Mouse (Mus musculus): ENCODE results near the gene Akap6. TPM values are rescaled to one million over a fixed set of nuclear protein-coding genes. Genes with fewer than 3 reads are reported as not detected.

The Akap6 gene
- total RNA-seq, 2 experiments from 2014 or later = 50.8 to 56.3 TPM

- peak; percentile 67 for DNase-seq
These were observed 343.6 kb downstream of the Akap6 start for GRCm38 (mm10) chr12:53042739-53043138.

GRCm38 (mm10) chr12:53057606-53058005 lies 358.4 kb downstream of the Akap6 start:
- DNase-seq = no peak

GRCm38 (mm10) chr12:53060903-53061302 lies 361.7 kb downstream of the Akap6 start:
- DNase-seq = no peak

GRCm38 (mm10) chr12:53061466-53062124 lies 362.4 kb downstream of the Akap6 start:
- no peak for DNase-seq

- DNase-seq = no peak
These were observed 363.8 kb downstream of the Akap6 start for GRCm38 (mm10) chr12:53063003-53063402.

- no peak for DNase-seq
These were observed 365.1 kb downstream of the Akap6 start for GRCm38 (mm10) chr12:53064241-53064760.

GRCm38 (mm10) chr12:53065031-53065785 lies 366.0 kb downstream of the Akap6 start:
- no peak for DNase-seq

- no peak for DNase-seq
These were observed 367.1 kb downstream of the Akap6 start for GRCm38 (mm10) chr12:53066321-53066720.

GRCm38 (mm10) chr12:53070907-53071306 lies 371.7 kb downstream of the Akap6 start:
- DNase-seq = no peak

GRCm38 (mm10) chr12:53076595-53077400 lies 377.6 kb downstream of the Akap6 start:
- DNase-seq = no peak

- no peak for DNase-seq
These were observed 386.6 kb downstream of the Akap6 start for GRCm38 (mm10) chr12:53085789-53086188.

GRCm38 (mm10) chr12:53112276-53112675 lies 413.1 kb downstream of the Akap6 start:
- DNase-seq = no peak

GRCm38 (mm10) chr12:53119352-53119751 lies 420.2 kb downstream of the Akap6 start:
- no peak for DNase-seq

- peak; percentile 21 for DNase-seq
These were observed 424.9 kb downstream of the Akap6 start for GRCm38 (mm10) chr12:53124131-53124530.

- DNase-seq = no peak
These were observed 425.5 kb downstream of the Akap6 start for GRCm38 (mm10) chr12:53124696-53125095.

GRCm38 (mm10) chr12:53125286-53125685 lies 426.1 kb downstream of the Akap6 start:
- no peak for DNase-seq

- DNase-seq = no peak
These were observed 435.0 kb downstream of the Akap6 start for GRCm38 (mm10) chr12:53134196-53134595.

- no peak for DNase-seq
These were observed 438.1 kb downstream of the Akap6 start for GRCm38 (mm10) chr12:53137331-53137730.

GRCm38 (mm10) chr12:53144122-53144695 lies 445.0 kb downstream of the Akap6 start:
- DNase-seq = no peak

GRCm38 (mm10) chr12:53144760-53145159 lies 445.6 kb downstream of the Akap6 start:
- DNase-seq = no peak

- no peak for DNase-seq
These were observed 446.3 kb downstream of the Akap6 start for GRCm38 (mm10) chr12:53145516-53145915.

GRCm38 (mm10) chr12:53146460-53147050 lies 447.4 kb downstream of the Akap6 start:
- peak; percentile 25 for DNase-seq
